Mouse (Mus musculus) limb, embryonic 12.5 days (tissue): ENCODE data around the gene Dcst1. TPM values are rescaled to one million over a fixed set of nuclear protein-coding genes. Genes with fewer than 3 reads are reported as not detected.

Experiments used
- ATAC-seq: fragments of 200-750 bp; cut with Nextera tagmentation; 2 replicates; pipeline ENCODE4 v1.8.0; 2017; ENCODE audit warnings: low read depth, moderate TSS enrichment; ENCODE audit not compliant: insufficient number of reproducible peaks, insufficient read depth, low FRiP score, low TSS enrichment
- H3K27ac ChIP-seq: fragments of 300-500 bp; sonication (generic); 2 replicates; pipeline ENCODE4 v1.5.1; 2016; ENCODE audit warnings: mild to moderate bottlenecking, moderate library complexity
- H3K27me3 ChIP-seq: fragments of 300-500 bp; sonication (generic); 2 replicates; pipeline ENCODE4 v1.6.1; 2016; ENCODE audit warnings: mild to moderate bottlenecking, moderate library complexity
- H3K36me3 ChIP-seq: fragments of 300-500 bp; sonication (generic); 2 replicates; pipeline ENCODE4 v1.6.1; 2016; ENCODE audit warnings: mild to moderate bottlenecking, moderate library complexity
- H3K4me1 ChIP-seq: fragments of 300-500 bp; sonication (generic); replicated peaks from 2 replicates; pipeline ENCODE4 v1.6.1; 2016
- H3K4me2 ChIP-seq: fragments of 300-500 bp; sonication (generic); 2 replicates; pipeline ENCODE4 v1.6.1; 2016; ENCODE audit warnings: mild to moderate bottlenecking, moderate library complexity
- H3K4me3 ChIP-seq: fragments of 300-500 bp; sonication (generic); replicated peaks from 2 replicates; pipeline ENCODE4 v1.5.1; 2016; ENCODE audit warnings: mild to moderate bottlenecking
- H3K9ac ChIP-seq: fragments of 300-500 bp; sonication (generic); replicated peaks from 2 replicates; pipeline ENCODE4 v1.6.1; 2016; ENCODE audit warnings: mild to moderate bottlenecking, moderate library complexity
- H3K9me3 ChIP-seq: fragments of 300-500 bp; sonication (generic); 2 replicates; pipeline ENCODE4 v1.6.1; 2016; ENCODE audit warnings: mild to moderate bottlenecking, moderate library complexity
- WGBS: fragments of 180-500 bp; shearing (Covaris S2); methylation state at CpG from one replicate; pipeline ENCODE4 v1.1.7; 2016; 5-methylcytosine and 5-hydroxymethylcytosine counted together
- polyA plus RNA-seq: library from polyadenylated mRNA; unstranded; fragments of >200 nt; fragmentation: Nextera tagmentation; extraction: Ambion mirVana; gene quantifications from 2 replicates; pipeline ENCODE4 v1.2.1, GENCODE M21; 2016

Gene Dcst1
- polyA plus RNA-seq, 1 experiment from 2014 or later, result 0.26 TPM

DNA sequence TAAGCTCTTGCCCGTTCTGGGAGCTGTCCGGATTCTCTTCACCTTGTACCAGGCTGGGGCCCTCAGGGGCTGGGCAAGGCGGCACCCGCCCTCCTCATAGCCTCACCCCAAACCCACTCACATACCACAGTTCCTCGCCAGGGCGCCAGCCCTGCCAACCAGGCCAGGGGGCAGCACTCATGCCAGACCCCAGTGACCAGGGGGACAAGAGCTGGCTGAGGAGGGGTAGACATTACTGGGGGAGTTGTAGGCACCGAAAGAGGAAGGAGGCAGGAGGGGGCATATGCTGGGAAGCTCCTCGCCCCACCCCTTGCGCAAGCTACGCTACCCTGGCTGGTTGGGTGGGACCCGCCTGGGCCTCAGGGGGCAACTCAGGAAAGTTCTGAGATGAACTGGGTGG is 22.6 kb upstream of the Dcst1 start:
- Histone ChIP-seq H3K27ac (no peak overlapping the region), H3K4me2 (no peak overlapping the region), H3K36me3 (no peaks in the 10 kb centered on the region), H3K4me3 (no peak overlapping the region), H3K9ac (no peak overlapping the region), H3K9me3 (no peaks in the 10 kb centered on the region), H3K27me3 (peaks cover 20% of the 10 kb centered on the region), H3K4me1 (peaks cover 48% of the 10 kb centered on the region)
- WGBS, result 79% methylated on average over 11 of the region's 11 CpGs
- no peak for ATAC-seq

DNA sequence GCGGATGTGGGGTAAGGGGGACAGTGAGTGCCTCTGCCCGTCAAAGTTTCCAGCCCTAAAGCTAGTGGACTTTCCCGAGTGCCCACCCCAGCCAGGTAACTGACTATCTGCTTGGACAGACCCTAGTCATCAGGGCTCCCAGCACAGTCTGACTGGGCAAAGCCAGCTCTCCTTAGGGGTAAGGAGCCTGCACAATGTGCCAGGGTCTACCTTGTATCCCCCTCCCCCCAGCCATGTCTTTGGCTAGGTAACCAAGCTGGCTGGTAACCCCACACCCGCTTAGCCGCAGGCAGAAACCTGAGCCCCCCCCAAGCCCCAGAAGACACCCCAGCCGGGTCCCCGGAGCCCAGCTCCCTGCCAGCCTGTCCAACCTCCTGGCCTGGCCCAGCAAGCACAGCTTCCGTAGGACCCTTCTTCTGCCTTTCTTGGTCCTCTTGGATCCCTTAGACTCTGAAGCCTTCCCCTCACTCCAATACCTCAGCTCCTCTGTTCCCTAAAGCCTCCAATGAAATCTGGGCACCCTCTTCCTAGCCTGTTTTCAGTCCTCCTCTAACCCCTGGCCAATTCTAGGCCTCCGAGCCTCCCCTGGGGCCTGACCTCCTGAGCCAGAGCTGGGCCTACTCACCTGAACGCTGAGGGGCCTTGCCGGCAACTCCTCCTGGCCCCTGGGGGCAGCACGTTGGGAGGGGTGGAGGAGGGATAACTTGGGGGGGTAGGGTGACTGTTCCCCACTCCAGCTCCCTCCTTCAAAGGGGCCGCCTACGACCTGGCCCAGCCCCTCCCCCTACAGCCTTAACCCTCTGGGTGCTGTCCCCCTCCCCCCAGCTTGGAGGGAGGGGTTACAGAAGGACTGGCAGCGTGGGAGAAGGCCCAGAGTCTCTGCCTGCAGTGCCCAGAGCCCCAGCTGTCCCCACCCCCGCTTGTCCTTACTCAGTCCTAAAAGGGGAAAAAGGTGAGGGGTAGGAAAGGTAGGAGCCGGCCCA is 21.7 kb upstream of the Dcst1 start:
- H3K4me2 ChIP-seq, result no peak overlapping the region
- H3K4me3 ChIP-seq, result no peak overlapping the region; the same call in 1 of the 2 replicates
- no peaks in the 10 kb centered on the region for H3K9me3 ChIP-seq
- no peak overlapping the region for H3K27ac ChIP-seq
- no peaks in the 10 kb centered on the region for H3K36me3 ChIP-seq
- H3K9ac ChIP-seq, result no peak overlapping the region
- peaks cover 11% of the 10 kb centered on the region for H3K27me3 ChIP-seq
- WGBS, result 44% methylated on average over 17 of the region's 17 CpGs
- ATAC-seq, result no peak
- H3K4me1 ChIP-seq, result peaks cover 39% of the 10 kb centered on the region

DNA sequence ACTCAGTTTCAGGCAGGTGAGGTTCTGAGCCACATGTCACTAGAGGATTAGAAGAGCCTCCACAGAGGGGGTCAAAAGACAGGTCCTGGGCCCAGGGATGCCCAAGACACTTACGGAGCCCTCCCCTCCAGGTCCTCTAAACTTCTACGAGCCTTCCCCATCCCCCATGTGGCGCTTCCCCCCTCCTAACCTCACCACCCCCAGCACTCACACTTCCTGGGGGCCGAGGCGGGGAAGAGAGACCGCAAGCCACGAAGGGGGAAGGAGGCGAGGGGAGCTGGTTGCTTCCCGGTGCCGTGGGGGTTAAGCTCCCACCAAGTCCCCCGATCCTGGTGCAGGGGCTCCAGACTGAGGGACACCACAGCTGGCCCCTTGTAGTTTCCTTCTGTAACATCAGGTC is 20.4 kb upstream of the Dcst1 start:
- no peaks in the 10 kb centered on the region for H3K36me3 ChIP-seq
- H3K4me2 ChIP-seq, result no peak overlapping the region
- no peaks in the 10 kb centered on the region for H3K9me3 ChIP-seq
- no peak overlapping the region for H3K27ac ChIP-seq
- H3K27me3 ChIP-seq, result no peaks in the 10 kb centered on the region
- no peak overlapping the region for H3K4me3 ChIP-seq
- peaks cover 26% of the 10 kb centered on the region for H3K4me1 ChIP-seq
- 0 out of 2 replicates have a peak overlapping the region, but pooled peaks have one; percentile 27 for H3K9ac ChIP-seq
- WGBS, result 36% methylated on average over 10 of the region's 11 CpGs
- ATAC-seq, result no peak

DNA sequence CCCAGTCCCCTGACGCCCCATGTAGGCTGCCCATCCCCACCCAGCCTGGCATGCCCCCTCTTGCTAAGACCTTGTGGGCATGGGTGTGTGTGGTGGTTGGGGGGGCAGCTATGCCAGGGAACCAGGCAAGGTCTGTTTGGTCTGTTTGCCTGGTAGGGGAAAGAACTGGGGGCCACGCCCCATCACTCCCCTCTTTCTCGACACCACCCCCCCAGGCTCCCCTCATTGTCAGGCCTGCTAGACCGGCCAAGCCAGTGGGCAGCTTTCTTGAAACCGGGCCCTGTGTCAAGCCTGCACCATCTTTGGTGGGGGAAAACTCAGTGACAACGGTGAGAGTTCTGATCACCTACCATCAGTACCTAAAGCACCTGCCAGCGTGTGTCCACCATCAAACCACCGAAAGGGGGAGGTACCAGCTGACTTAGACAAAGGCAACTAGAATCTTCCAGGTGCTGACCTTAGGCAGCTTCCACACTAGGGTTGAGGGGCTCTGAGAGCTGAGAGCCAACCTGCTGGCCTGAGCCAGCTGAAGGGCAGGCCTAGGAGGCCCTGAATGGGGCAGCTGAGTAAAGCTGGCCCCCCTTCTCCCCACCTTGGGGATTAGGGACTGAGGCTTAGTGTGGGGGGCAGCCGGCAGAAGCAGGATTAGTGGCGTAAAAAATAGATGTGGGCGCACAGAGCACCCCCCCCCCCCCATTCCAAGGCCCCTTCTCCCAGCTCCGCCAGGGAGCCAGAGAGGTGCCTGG is 19.5 kb upstream of the Dcst1 start:
- H3K4me2 ChIP-seq, result peak overlapping the region; percentile 10; the same call in 1 of the 2 replicates
- peaks cover 22% of the 10 kb centered on the region for H3K4me1 ChIP-seq
- H3K27me3 ChIP-seq, result no peaks in the 10 kb centered on the region
- 71% methylated on average over 9 of the region's 12 CpGs for whole genome bisulfite sequencing
- H3K4me3 ChIP-seq, result no peak overlapping the region
- H3K27ac ChIP-seq, result peak overlapping the region; percentile 0; the same call in 1 of the 2 replicates
- no peaks in the 10 kb centered on the region for H3K36me3 ChIP-seq
- no peaks in the 10 kb centered on the region for H3K9me3 ChIP-seq
- H3K9ac ChIP-seq, result no peak overlapping the region
- no peak for ATAC-seq

DNA sequence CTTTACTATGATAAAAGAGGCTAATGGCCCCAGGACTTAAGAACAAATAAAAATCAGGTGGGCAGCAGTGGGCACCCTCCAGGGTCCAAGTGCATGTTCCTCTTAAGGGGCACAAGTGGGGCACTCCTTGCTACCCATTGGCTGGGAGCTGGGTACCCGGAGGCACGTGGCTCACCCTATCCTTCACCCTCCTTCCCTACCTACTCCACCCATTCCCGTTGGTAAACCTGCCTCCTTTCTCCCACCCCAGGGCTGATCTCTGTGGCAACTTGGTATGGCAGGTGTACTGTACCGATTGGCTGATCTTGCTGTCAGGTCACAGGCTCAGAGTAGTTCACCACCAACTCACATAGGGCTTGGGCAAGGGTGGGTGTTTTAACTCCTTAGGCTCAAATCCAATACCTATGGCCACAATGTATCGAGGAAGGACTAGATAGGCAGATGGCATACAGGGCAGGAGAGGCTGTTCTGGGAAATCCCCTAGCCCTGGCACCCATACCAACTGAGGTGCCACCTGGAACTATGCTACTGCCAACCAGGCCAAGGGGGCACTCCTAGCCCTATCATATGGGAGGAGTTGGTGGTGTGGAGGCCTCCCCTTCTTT is 18.7 kb upstream of the Dcst1 start:
- ATAC-seq, result no peak
- Histone ChIP-seq H3K4me1 (peaks cover 25% of the 10 kb centered on the region), H3K9me3 (no peaks in the 10 kb centered on the region), H3K4me2 (no peak overlapping the region), H3K4me3 (no peak overlapping the region), H3K9ac (no peak overlapping the region), H3K27ac (no peak overlapping the region), H3K27me3 (no peaks in the 10 kb centered on the region), H3K36me3 (no peaks in the 10 kb centered on the region)
- WGBS, result 84% methylated on average over 5 of the region's 5 CpGs

DNA sequence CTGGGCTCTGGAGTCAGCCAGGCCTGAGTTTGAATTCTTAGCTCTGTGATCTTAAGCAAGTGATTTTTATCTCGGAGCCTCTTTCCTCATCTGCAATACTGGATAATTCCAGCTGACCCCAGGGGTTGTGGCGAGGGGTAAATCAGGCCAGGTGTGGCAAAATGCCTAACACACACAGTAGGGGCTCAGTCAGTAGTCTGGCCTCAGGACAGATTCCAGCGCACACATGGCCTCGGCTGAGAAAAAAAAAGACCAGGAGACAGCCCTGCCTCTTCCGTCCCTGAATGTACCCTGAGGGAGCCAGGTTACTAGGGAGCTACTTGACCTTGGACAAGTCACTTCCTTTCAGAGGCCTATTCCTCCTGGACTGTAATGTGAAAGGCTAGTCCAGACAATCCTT is 17.9 kb upstream of the Dcst1 start:
- Histone ChIP-seq H3K4me1 (peaks cover 33% of the 10 kb centered on the region), H3K4me3 (no peak overlapping the region), H3K9me3 (no peaks in the 10 kb centered on the region), H3K9ac (no peak overlapping the region), H3K36me3 (no peaks in the 10 kb centered on the region), H3K27ac (no peak overlapping the region), H3K4me2 (no peak overlapping the region), H3K27me3 (no peaks in the 10 kb centered on the region)
- 68% methylated on average over 5 of the region's 5 CpGs for WGBS
- ATAC-seq, result no peak

DNA sequence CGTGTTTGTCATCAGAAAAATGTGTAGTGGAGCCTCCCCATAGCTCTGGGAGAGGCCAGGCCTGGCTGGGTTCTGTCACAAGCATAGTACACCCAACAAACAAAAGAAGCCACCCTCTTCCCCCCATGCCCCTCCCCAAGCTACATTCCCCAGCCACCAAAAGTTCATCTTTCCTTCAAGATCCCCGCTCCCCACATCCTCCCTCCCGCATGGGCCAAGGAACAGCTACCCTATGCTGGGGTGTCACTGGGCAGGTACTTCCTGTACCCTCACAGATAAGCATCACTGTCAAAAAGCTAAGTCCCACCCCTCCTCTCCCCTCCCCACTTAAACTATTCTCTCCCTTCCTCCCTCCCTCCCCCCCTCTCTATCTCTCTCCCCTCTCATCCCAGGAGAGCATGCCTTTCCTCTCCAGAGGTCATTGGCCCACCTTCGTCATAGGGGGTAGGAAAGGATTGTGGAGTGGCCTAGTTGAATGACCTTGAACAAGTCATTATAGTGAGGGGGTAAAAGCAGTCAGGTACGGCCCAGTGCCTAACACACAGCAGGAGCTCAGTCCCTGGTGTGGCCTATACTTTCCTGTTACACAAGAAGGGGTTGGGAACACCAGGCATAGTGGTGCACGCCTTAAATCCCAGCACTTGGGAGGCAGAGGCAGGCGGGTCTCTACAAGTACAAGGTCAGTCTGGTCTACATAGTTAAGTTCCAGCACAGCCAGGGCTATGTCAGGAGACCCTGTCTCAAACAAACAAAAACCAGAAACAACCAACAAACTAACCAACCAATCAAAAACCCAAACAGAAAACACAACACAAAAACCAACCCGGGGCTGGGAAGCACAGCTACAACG is 17.2 kb upstream of the Dcst1 start:
- Histone ChIP-seq H3K9ac (no peak overlapping the region), H3K4me2 (no peak overlapping the region), H3K27me3 (no peaks in the 10 kb centered on the region), H3K36me3 (no peaks in the 10 kb centered on the region), H3K4me3 (no peak overlapping the region), H3K4me1 (peaks cover 35% of the 10 kb centered on the region), H3K9me3 (no peaks in the 10 kb centered on the region), H3K27ac (no peak overlapping the region)
- WGBS, result 87% methylated on average over 9 of the region's 9 CpGs
- no peak for ATAC-seq

DNA sequence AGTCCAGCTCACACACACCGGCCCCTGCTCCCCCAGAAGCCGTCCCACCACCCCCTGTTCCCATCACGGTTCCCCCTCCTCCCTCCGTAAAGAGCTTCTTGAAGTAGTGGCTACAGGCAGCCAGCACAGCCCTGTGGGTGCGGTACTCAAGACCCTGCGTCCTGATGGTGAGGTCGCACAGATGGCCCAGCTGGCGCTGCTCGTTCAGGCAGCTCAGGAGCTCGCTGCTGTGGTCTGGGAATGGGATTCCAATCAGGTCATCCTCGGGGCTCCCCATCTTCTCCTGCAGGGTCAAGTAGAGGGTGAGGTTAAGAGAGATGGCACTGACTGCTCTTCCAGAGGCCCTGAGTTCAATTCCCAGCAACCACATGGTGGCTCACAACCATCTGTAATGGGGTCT is 16.2 kb upstream of the Dcst1 start:
- no peaks in the 10 kb centered on the region for H3K9me3 ChIP-seq
- H3K4me1 ChIP-seq, result peaks cover 26% of the 10 kb centered on the region
- no peak overlapping the region for H3K9ac ChIP-seq
- H3K27ac ChIP-seq, result no peak overlapping the region
- no peaks in the 10 kb centered on the region for H3K36me3 ChIP-seq
- H3K4me3 ChIP-seq, result no peak overlapping the region
- 83% methylated on average over 11 of the region's 11 CpGs for WGBS
- H3K4me2 ChIP-seq, result no peak overlapping the region
- no peaks in the 10 kb centered on the region for H3K27me3 ChIP-seq
- ATAC-seq, result no peak

DNA sequence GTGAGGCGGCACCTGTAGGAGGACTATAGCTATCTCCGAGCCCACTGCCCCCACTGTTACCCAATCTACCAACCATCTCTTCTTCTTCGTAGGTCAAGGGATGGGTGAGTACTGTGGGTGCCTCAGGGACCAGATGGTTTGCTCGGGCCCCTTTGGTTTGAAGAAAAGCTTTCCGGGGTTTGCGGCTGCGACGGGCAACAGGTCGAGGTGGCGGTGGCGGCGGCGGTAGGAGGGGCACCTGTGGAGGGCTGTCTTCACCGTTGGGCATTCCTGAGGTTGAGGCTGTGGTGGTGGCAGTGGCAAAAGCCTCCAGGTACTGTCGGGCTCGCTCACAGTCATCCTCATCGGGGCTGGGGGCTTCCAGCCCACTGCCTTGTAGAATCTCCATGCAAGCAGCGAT is 15.7 kb upstream of the Dcst1 start:
- WGBS, result 93% methylated on average over 18 of the region's 18 CpGs

DNA sequence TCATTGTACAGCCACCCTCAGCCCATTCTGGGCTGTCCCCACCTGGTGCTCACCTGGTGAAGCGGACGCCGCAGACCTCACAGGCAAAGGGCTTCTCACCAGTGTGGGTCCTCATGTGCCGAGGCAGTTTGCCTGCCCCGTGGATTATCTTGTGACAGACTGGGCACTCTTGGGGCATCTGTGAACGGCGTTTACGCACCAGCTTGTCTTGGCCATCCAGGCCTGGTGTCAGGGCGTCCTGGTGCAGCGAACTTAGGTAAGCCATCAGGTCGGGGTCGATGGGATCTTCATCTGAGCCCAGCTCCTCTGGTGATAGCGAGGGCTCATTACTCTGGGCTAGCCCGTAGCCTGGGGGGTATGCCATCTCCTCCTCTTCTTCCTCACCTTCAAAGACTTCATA is 15.2 kb upstream of the Dcst1 start:
- ATAC-seq, result no peak
- Histone ChIP-seq H3K9ac (no peak overlapping the region), H3K27me3 (no peaks in the 10 kb centered on the region), H3K4me2 (no peak overlapping the region), H3K27ac (no peak overlapping the region), H3K9me3 (no peaks in the 10 kb centered on the region), H3K36me3 (no peaks in the 10 kb centered on the region), H3K4me3 (no peak overlapping the region), H3K4me1 (peaks cover 22% of the 10 kb centered on the region)
- 92% methylated on average over 14 of the region's 14 CpGs for WGBS

More for the DNA sequence above, 15.7 kb upstream of the Dcst1 start:
- no peak overlapping the region for H3K27ac ChIP-seq
- no peak overlapping the region for H3K9ac ChIP-seq
- no peaks in the 10 kb centered on the region for H3K36me3 ChIP-seq
- ATAC-seq, result no peak
- H3K4me2 ChIP-seq, result no peak overlapping the region
- peaks cover 26% of the 10 kb centered on the region for H3K4me1 ChIP-seq
- H3K4me3 ChIP-seq, result no peak overlapping the region
- H3K9me3 ChIP-seq, result no peaks in the 10 kb centered on the region
- H3K27me3 ChIP-seq, result no peaks in the 10 kb centered on the region
